Comparison of ENCODE assay signal across 24 mouse cellular contexts in genomic region chr16:95863565-95863964, GRCm38 (mm10).
DNase-seq lines count a peak whose midpoint lies in the region; ATAC-seq lines count a peak whose summit lies in the region.
"Had no signal": no experiment of that assay in that cellular context is flagged by ENCODE, and none has a peak within 500 bp of the region (broad histone marks: within the 10 kb centered on the region; RNA-seq: fewer than 3 reads in every experiment).

No protein-coding gene starts in this region.

- no peak for ATAC-seq in heart, embryonic 13.5 days (ENCODE audit: extremely low read depth, insufficient number of reproducible peaks, low FRiP score, low TSS enrichment)
- ATAC-seq: forebrain, embryonic 15.5 days; intestine, postnatal 0 days had no signal

- H3K9me3 ChIP-seq in heart, embryonic 13.5 days, result no peaks in the 10 kb centered on the region
- H3K9me3 ChIP-seq: embryonic facial prominence, embryonic 10.5 days; forebrain, embryonic 15.5 days; G1E; hindbrain, embryonic 12.5 days; liver, embryonic 13.5 days; midbrain, embryonic 12.5 days; neural tube, embryonic 15.5 days; stomach, embryonic 15.5 days had no signal

- WGBS in heart, embryonic 13.5 days, result 75% methylated on average over 4 of the region's 4 CpGs

- no peaks in the 10 kb centered on the region for H3K36me3 ChIP-seq in heart, embryonic 13.5 days
- H3K36me3 ChIP-seq: embryonic facial prominence, embryonic 10.5 days; forebrain, embryonic 15.5 days; G1E; hindbrain, embryonic 12.5 days; liver, embryonic 13.5 days; midbrain, embryonic 12.5 days; neural tube, embryonic 15.5 days; stomach, embryonic 15.5 days had no signal

- H3K4me2 ChIP-seq in heart, embryonic 13.5 days, result no peak overlapping the region
- H3K4me2 ChIP-seq: forebrain, embryonic 15.5 days; hindbrain, embryonic 12.5 days; liver, embryonic 13.5 days; lung, embryonic 14.5 days; midbrain, embryonic 12.5 days; neural tube, embryonic 15.5 days; stomach, embryonic 15.5 days had no signal

- no peak overlapping the region for H3K4me3 ChIP-seq in heart, embryonic 13.5 days
- H3K4me3 ChIP-seq: embryonic facial prominence, embryonic 10.5 days; forebrain, embryonic 15.5 days; hindbrain, embryonic 12.5 days; liver, embryonic 13.5 days; midbrain, embryonic 12.5 days; neural tube, embryonic 15.5 days; stomach, embryonic 15.5 days had no signal

- no peaks in the 10 kb centered on the region for H3K27me3 ChIP-seq in heart, embryonic 13.5 days (replicated peaks)
- H3K27me3 ChIP-seq: CH12.LX; forebrain, embryonic 15.5 days; hindbrain, embryonic 12.5 days; liver, embryonic 13.5 days; midbrain, embryonic 12.5 days; neural tube, embryonic 15.5 days; stomach, embryonic 15.5 days had no signal

- no peak overlapping the region for H3K9ac ChIP-seq in heart, embryonic 13.5 days
- H3K9ac ChIP-seq: forebrain, embryonic 15.5 days; hindbrain, embryonic 12.5 days; liver, embryonic 13.5 days; midbrain, embryonic 12.5 days; neural tube, embryonic 15.5 days; stomach, embryonic 15.5 days had no signal

- H3K27ac ChIP-seq in heart, embryonic 13.5 days (replicated peaks), result peak overlapping the region; percentile 84
- H3K27ac ChIP-seq: embryonic facial prominence, embryonic 10.5 days; forebrain, embryonic 15.5 days; hindbrain, embryonic 12.5 days; midbrain, embryonic 12.5 days; neural tube, embryonic 15.5 days had no signal

- no peak for DNase-seq in heart, postnatal 4 days
- DNase-seq in kidney, postnatal 10 days, result peak; percentile 7
- DNase-seq in kidney, postnatal 4 days, result no peak
- peak; percentile 6 for DNase-seq in thymus, postnatal 25 days
- DNase-seq in thymus, adult 18-20 months, result no peak
- DNase-seq in right cerebral cortex, postnatal 25 days, result no peak
- DNase-seq: adrenal gland, adult 2 months; B cell, adult 2 months; cerebellum, adult 11-12 months; cerebellum, postnatal 10 days; kidney, postnatal 14 days; liver, embryonic 13.5 days; lung, embryonic 14.5 days; right cerebral cortex, adult 18-20 months had no signal

- H3K4me1 ChIP-seq in heart, embryonic 13.5 days, result peaks cover 26% of the 10 kb centered on the region
- H3K4me1 ChIP-seq: forebrain, embryonic 15.5 days; midbrain, embryonic 12.5 days; stomach, embryonic 15.5 days had no signal

Comparison
In these comparisons a context has a peak if more than half of its experiments do, and no peak if none do; other contexts are left out.
1. DNase-seq: peak in kidney, postnatal 10 days (single experiment) and thymus, postnatal 25 days (single experiment); none in heart, postnatal 4 days (single experiment), kidney, postnatal 4 days (0 of 2), thymus, adult 18-20 months (0 of 2) and right cerebral cortex, postnatal 25 days (single experiment).